Mouse (Mus musculus) heart, postnatal 4 days (tissue): ENCODE results near the gene Moap1. TPM values are rescaled to one million over a fixed set of nuclear protein-coding genes. Genes with fewer than 3 reads are reported as not detected.

ENCODE experiments used
- DNase-seq: peaks from one replicate; pipeline ENCODE4 v3.0.0; 2021
- total RNA-seq, 2 experiments: library from RNA; stranded (reverse); gene quantifications; 2 replicates each; pipeline ENCODE4 v1.2.3; 2021

Moap1 gene
- 10 to 100 TPM in 1 of 2 experiments, 1 to 10 TPM in 1; 8.2 to 11.4 TPM for total RNA-seq

DNA sequence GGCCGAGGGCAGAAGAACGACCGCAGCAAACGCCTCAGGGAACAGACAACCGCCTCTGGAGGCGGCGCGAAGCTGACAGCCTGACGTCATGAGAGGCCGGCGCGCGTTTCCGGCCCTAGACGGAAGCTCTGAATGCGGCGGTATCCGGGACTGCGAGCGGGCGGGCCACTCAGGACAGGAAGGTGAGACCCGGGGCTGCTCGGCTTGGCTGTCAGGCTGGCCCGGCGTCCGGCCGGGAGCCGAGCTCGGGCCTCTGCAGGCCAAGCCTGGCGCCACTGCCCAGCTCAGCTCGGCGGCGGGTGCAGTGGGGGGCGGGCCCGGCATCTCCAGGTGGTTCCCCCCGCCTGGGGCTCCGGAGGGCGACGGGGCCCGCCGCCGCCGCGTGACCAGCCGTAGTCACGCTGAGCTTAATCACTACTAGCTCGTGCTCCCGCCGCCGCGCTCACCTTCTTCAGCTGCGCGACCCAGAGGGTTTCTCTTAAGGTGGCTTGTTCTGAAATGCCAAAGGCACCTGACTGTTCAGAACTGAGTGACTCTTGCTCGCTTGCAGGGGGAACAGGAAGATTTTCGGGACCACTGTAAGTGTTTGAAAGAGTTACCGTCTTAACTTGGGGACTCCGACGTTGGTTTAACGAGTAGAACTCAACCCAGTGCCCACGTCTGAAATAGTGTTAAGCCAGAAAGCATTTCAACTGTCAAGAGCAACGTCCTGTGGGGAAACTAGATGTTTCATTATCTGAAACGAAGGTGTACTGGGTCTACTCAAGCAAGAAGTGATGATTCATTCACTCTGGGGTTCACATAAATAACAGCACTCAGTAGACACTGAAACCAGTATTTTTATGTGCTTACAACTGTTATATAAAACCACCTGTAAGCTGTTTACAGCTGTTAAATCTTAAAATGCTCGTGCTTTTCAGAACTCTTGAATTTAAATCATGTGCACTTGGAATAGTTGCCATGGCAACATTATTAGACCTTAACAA is at the start of gene Moap1, which contains the start of gene Tmem251:
Gene Moap1, minus strand, starts transcription at position 73 of the 986 bp plus-strand sequence.
Gene Tmem251, plus strand, starts transcription at position 174 of the 986 bp plus-strand sequence.
- DNase-seq: peak; percentile 91

GRCm38 (mm10) chr12:102787927-102788326 is 44.5 kb upstream of the Moap1 start:
- no peak for DNase-seq

DNA sequence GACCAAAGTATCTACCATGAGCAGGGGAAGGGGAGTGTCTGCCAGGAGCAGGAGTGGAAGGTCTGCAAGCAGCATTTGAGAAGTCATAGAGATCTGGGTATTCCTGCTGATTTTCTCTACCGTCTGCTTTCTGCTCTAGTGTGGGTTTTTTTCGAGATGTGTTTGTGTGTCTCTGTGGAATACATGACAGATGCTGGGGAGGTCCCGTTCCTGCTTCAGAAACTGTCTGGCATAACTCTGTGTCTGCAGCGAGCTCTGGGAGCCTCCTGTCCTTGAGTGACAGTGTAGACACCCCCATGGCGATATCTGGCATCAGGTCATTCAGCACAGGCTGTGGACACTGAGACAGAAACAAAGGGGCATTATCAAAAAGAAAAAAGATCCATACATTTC is 42.1 kb upstream of the Moap1 start:
- DNase-seq: no peak

DNA sequence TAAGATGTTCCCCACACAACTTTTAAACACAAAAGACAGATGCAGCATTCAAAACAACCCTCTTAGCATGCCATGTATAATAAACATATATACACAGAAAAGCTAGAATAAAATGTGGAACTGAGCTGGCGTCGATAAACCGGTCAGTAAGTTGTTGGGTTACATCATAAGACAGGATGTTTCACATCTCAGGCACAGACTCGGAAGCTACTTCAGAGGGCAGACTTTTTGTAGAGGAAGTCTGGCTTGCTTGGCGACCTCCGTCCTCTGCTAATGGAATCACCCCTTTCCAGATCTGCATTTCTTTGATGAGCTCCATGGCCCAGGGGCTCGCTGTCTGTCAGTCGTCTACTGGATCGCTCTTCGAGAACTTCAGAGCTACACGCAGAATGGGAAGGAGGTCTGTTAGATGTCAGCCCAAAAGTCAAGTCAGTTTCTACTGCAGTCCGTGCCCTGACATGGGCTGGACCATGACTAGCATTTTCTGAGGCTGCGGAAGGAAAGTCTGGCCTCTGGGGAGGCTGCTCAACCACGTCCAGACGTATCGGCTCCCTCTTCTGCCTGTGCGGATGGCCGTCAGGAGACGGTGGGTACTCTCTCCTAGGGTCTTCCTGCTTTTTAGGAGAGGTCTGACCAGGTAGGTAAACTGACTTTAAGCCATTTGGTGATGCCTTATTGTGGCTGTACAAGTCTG is 41.6 kb upstream of the Moap1 start:
- DNase-seq: no peak

- no peak for DNase-seq
Observed at GRCm38 (mm10) chr12:102782841-102783240, 39.4 kb upstream of the Moap1 start.

GRCm38 (mm10) chr12:102779452-102779851 is 36.0 kb upstream of the Moap1 start:
- peak; percentile 19 for DNase-seq

DNA sequence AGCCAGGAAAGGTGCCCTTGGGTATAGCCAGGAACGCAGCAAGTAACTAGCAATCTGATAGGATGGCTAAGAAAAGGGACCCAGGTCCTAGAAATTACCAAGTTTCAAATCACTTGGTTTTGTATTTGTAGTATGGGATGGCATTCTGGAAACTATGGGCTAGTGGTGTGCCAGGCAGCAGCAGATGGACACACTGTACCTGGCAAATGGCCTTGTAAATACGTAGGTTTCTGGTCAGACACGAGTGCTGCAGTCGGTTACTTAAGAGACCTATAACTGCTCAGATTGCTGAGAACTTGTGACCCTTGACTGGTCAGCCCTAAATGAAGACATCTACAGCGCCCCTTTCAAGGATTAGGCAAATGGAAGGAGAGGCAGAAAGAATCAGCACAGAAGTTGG is 34.7 kb upstream of the Moap1 start:
- DNase-seq: no peak

GRCm38 (mm10) chr12:102776035-102776434 is 32.6 kb upstream of the Moap1 start:
- no peak for DNase-seq

DNA sequence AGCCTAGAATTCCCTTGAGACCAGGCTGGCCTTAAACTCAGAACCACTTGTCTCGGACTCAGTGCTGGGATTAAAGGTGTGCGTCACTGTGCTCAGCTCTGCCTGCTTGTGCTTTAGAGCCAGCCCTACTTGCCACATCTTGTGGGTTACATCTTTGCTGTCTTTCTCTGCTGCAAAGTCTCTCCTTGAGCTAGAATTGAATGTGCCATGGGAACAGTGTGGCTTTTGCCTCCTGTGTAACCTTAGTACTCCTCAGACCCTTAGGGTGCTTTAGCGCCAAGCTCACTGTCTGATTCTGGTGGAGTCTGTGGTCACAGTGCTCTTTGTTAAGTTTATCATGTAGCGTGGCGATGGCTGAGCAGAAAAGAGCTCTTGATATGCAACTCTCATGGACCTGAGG is 29.2 kb upstream of the Moap1 start:
- DNase-seq: no peak

- DNase-seq: no peak
Observed at GRCm38 (mm10) chr12:102771601-102772000, 28.1 kb upstream of the Moap1 start.

GRCm38 (mm10) chr12:102769000-102769399 is 25.5 kb upstream of the Moap1 start:
- no peak for DNase-seq

- no peak for DNase-seq
Observed at GRCm38 (mm10) chr12:102763696-102764095, 20.2 kb upstream of the Moap1 start.

- no peak for DNase-seq
Observed at GRCm38 (mm10) chr12:102761668-102762067, 18.2 kb upstream of the Moap1 start.

DNA sequence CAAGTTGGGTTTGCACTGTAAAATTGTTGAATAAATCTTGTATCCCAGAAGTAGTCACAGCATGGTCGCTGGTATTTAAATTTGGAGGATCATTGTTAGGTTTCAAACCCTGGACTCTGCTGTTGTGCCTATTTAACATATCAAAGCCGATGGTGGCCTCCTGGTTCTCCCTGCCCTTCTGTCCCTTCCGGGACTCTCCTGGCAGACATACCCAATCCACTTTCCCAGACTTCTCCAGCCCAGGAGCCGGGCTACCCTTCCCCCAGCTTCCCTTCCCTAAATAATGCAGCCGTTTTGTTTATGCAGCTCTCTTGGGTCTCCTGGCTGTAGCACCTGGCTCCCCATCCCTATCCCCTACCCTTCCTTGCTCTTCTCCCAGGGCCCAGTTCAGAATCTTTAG is 15.5 kb upstream of the Moap1 start:
- no peak for DNase-seq

DNA sequence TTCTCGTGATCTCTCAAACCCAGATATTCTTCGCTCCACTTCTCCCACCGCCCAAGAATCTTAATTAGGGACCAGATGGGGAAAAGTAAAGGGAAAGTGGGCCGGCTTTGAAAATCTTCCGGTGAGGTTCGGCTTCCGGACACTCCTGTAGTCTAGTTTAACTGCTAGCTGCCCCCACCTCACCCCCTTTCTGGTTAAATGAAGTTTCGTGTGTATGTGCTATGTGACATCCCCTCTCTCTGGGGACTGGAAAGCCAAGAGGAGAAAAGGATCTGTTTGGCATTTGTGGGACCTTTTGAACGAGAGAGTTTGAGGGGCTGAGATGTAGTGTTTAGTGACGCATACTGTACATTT is 14.9 kb upstream of the Moap1 start, which contains the start of gene Gm20604:
Gene Gm20604, minus strand, starts transcription at position 270 of the 354 bp plus-strand sequence.
- DNase-seq: no peak

DNA sequence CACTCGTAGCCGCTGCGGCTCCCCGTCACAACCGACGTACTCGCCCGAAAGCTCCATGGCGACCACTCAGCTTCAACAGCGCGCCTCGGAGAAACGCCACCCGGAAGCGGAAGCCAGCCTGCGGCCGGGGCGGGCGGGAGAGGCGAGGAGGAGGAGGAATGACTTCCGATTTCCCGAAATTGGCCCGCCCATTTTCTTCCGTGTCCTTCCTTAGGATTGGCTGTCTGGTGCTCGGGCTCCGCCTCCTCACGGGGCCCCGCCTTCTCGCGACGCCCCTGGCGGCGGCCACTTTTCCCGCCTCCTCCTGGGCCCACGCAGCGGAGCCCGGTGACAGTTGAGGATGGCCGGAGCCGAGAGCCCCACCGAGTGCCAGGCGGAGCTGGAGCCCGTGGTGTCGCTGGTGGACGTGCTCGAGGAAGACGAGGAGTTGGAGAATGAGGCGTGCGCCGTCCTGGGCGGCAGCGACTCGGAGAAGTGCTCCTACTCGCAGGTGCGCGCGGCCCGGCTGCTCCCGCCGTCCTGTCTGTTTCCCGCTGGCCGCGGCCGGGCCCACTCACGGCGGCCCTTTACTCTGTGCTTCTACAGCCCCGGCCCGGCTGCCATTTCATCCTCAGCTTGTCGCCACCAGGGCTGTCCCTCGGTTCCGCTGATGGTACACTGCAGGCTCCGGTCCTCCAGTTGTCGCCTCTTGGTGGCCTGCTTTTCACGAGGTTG is 14.4 kb upstream of the Moap1 start, which contains the start of the genes Gm28051, Gon7 and Ubr7:
Gene Gm28051, minus strand, starts transcription at position 77 of the 714 bp plus-strand sequence.
Gene Gon7, minus strand, starts transcription at position 115 of the 714 bp plus-strand sequence.
Gene Ubr7, plus strand, starts transcription at position 279 of the 714 bp plus-strand sequence.
- peak; percentile 98 for DNase-seq

DNA sequence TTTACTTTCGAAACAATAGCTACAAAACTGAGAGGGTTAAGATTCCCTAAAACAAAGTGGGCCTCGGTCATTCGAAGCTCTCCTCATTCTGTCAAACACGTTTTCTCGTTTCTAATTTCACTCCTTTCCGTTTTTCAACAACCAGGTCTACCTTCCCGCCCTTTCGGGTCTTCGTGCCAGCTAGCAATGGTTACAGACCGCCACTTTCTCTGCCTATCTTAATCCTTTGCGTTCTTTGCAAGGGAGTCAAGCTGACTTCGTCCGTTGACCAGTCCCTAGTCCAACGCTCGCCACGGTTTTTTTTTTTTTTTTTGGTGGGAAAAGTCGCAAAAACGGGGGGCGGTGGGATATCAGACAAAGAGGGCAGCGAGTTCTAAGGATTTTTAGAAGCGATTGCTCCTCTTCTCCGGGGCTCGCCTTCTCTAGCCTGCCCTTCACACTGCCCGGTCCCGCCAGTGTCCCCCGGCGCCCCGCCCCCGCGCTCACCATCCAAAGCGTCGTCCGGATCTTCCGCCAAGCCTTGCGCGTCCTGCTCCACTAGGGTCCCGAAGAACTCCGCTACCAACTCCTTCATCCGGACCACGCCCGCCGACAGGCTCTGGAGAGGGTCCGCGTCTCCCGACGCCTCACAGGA is 13.7 kb upstream of the Moap1 start:
- peak; percentile 17 for DNase-seq

DNA sequence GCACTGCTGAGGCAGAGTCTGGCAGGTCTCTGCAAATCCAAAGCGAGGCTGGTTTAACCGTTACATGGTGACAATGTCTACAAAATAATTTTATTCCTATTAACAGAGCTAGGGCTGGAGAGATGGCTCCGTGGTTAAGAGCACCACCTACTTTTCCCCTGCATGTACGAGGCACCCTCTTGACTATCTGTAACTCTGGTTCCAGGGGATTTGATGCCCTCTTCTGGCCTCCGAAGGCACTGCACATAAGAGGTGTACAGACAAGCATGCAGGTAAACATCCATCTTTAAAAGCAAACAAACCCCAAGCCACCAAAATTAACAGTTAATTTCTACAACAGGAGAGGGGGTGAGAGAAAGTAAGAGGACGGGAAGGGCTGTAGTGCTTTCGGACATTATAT is 12.8 kb upstream of the Moap1 start:
- DNase-seq: peak; percentile 46

DNA sequence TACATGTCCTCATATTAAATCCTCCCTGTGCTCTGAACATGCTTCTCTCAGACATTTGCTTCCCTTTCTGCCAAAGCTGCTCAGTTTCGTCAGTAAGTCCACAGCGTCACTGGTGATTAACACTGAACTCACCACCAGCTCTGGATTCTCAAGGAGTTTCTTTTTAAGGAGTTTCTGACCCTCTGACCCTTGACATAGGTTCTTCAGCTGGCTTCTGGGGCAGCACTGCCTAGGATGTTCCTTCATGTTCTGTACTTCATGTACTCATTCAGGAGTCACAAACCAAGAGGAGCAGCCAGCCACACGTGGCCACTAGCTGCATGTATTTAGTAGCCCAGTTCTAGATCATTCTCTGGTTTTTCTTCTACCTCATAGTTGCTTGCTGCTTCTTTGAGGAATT is 4.8 kb upstream of the Moap1 start:
- no peak for DNase-seq

DNA sequence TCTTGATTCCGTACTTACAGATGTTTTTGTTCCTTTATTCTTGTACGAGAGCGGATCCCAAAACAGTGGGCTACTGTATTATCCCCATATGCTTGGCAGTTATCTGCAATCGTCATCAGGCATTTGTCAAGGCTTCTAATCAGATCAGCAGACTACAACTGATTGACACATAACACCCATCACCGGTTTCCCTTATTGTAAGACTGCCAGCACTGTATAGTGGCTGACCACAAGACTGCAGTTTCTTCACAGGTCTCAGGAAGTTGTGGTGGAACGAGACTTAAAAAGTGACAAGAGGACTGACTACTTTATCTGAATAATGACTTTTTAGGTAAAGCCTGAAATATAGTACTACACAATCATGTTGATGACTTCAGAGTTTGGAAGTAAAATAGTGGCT is 1.4 kb upstream of the Moap1 start:
- no peak for DNase-seq

DNA sequence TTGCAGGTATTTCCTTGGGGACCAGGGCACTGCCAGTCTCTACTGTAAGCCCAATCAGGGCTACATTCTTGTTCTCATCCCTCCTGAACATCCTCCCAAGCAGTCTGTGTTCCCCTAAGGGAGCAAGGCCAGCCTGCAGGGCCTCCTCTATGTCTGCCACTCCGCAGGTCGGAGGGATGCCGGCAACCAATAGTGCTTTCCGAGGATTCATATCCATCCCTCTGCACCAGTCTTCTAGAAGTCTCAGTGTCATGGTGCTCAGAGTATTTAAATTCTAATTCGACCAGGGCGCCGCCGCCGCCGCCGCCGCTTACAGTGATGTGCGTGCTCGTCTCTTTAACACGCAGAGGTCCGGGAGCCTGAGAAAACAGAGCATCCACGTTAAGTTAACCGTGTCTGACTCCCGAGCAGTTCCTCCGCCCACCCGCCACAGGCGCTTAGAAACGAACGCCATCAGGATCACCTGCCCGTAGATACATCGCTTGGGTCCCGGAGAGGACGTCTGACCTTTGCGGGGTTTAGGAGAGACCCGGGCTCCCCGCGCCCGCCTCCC is 349 bp downstream of the Moap1 start:
- DNase-seq: no peak

DNA sequence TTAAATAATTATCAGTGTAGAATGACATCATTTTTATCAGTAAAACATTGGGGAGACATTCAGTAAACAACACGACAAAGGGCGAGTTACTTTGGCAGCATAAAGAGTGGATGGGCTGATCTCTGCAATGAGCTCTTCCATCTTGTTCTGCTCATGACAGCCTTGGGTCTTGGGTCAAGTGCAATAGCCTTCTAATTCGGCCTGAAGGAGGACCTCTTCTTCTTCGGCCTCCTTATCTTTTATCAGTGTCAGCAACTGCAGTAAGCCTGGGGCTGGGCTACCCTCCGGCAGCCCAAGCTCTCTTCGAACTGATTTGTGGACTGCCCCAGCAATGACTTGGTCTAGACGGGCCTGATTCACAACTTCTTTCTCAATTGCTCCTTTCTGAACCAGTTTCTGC is 1.4 kb downstream of the Moap1 start:
- no peak for DNase-seq
